Mouse (Mus musculus) Muller cell, postnatal 12 days (primary cell): ENCODE results near the gene Cyp2c65.
"Not testable (repeated sequence)": the region's sequence is repeated elsewhere in the genome, so short reads cannot be mapped to it uniquely, and the experiment has no call there.

Source experiments
- DNase-seq: peaks from one replicate; pipeline ENCODE4 v3.0.0-alpha.2; 2015; ENCODE audit errors: inconsistent ontology term

Cyp2c65 gene

GRCm38 (mm10) chr19:39060719-39061118 is at the start of gene Cyp2c65:
TSS of gene Cyp2c65 (plus strand) at chr19:39061015.
- DNase-seq, result no peak

GRCm38 (mm10) chr19:39057928-39058327 is 2.9 kb upstream of the Cyp2c65 start:
- DNase-seq, result no peak

- not testable (repeated sequence) for DNase-seq
Measured at GRCm38 (mm10) chr19:39098779-39099178, 38.0 kb downstream of the Cyp2c65 start.

- no peak for DNase-seq
Measured at GRCm38 (mm10) chr19:39113644-39114043, 52.8 kb downstream of the Cyp2c65 start, which contains the start of gene Cyp2c66. TSS of gene Cyp2c66 (plus strand) at chr19:39113898.
